Mouse (Mus musculus) adrenal gland, adult 18-20 months (tissue): Measurements from ENCODE around the gene Dtx3. TPM values are rescaled to one million over a fixed set of nuclear protein-coding genes. Genes with fewer than 3 reads are reported as not detected.

ENCODE experiments used
- DNase-seq, 2 experiments: peaks; one replicate each; pipeline ENCODE4 v3.0.0; 2021 to 2022; ENCODE audit warnings: low spot score in 2 of 2
- total RNA-seq, 2 experiments: library from RNA; stranded (reverse); gene quantifications; 1 replicate in 1 of 2; 2 replicates in 1 of 2; pipeline ENCODE4 v1.2.3; 2021

The Dtx3 gene
- total RNA-seq, 2 experiments from 2014 or later: 63.0 to 67.6 TPM

DNA sequence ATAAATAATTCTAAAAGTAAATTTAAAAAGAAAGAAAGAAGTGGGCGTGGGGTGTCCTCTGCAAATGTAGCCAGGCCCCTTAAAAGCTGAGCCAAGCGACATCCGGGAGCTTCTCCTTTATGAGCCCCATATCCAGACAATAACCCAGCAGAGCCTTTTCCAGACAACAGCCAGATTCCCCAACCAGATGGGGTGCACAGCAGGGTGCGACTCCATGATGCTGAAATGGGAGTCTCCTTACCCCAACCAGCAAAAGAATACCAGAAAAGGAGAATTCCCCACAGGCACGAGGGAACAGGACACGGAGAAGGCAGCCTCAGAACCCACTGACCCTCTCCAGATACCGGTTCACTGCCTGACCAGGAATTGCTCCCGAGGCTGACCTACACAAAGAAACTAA, 52.3 kb downstream of the Dtx3 start:
- DNase-seq: no peak

DNA sequence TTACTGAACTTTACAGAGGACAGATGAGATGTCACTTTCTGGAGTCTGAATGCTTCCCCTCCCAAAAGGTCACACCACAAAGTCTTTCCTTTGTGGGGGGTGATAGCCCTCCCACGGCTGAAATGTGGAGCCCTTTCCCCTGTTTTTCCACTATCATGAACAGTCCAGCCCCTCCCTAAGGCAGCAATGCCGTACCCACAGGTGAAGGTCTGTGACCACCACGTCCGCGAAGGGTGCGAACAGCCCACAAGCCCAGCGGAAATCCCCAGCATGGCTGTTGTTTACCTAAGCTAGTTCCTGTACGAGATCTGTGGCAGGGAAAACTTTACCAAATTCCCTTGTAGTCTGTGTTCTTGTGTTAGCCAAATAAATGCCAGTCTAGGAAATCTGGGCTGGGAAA, 54.0 kb downstream of the Dtx3 start:
- DNase-seq: no peak

DNA sequence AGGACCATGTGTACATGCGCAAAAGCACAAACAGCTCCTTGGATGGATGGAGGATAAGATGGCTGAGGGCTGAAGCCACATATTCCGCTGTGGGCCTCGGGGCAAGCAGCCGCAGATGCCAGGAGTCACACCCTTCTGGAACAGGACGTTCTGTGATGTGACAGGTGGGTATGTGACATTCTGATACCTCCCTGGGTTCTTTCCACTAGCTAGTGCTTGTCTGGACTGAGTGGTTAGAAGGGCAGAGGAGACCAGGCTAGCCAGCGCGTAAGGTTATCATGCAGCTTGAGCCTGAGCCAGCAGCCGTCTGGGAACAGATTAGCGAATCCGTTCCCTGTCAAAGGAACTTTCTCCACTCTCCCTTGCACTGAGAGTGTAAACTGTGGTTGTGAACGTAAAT, 54.6 kb downstream of the Dtx3 start:
- DNase-seq: no peak

Other genes starting within 250 kb of the Dtx3 start
- 10 to 100 TPM; 73.0 to 98.7 TPM for gene Ctdsp2, start 217.0 kb downstream of the Dtx3 start, total RNA-seq
- 1 to 10 TPM in 1 of 2 experiments, under 1 TPM in 1; 0.67 to 5.5 TPM for gene Avil, start 195.0 kb downstream of the Dtx3 start, total RNA-seq
- gene Tsfm, start 164.9 kb downstream of the Dtx3 start, total RNA-seq: 10 to 100 TPM; 55.1 to 61.3 TPM
- gene Mettl1, start 154.3 kb downstream of the Dtx3 start, total RNA-seq: 10 to 100 TPM; 16.0 to 18.2 TPM
- under 1 TPM; 0.26 to 0.27 TPM for gene Eef1akmt3, start 154.2 kb downstream of the Dtx3 start, total RNA-seq
- under 1 TPM; 0.42 to 0.56 TPM for gene Cyp27b1, start 147.5 kb downstream of the Dtx3 start, total RNA-seq
- 1 to 10 TPM; 6.3 to 6.8 TPM for gene March9, start 135.5 kb downstream of the Dtx3 start, total RNA-seq
- 100 to 1,000 TPM; 138 to 172 TPM for gene Cdk4, start 132.2 kb downstream of the Dtx3 start, total RNA-seq
- gene Tspan31, start 125.5 kb downstream of the Dtx3 start, total RNA-seq: 100 to 1,000 TPM; 106 to 107 TPM
- gene Agap2, start 120.4 kb downstream of the Dtx3 start, total RNA-seq: 1 to 10 TPM; 3.1 to 3.2 TPM
- 100 to 1,000 TPM; 114 to 147 TPM for gene Os9, start 74.6 kb downstream of the Dtx3 start, total RNA-seq
- 1 to 10 TPM; 7.8 to 8.6 TPM for gene B4galnt1, start 30.5 kb downstream of the Dtx3 start, total RNA-seq
- gene Slc26a10, start 15.1 kb downstream of the Dtx3 start, total RNA-seq: 1 to 10 TPM; 1.1 to 1.8 TPM
- 10 to 100 TPM; 18.8 to 20.3 TPM for gene Arhgef25, start 5.6 kb downstream of the Dtx3 start, total RNA-seq
- 10 to 100 TPM; 41.5 to 44.7 TPM for gene Pip4k2c, start 15.9 kb upstream of the Dtx3 start, total RNA-seq
- gene Kif5a, start 67.6 kb upstream of the Dtx3 start, total RNA-seq: 1 to 10 TPM; 5.4 to 8.0 TPM
- gene Dctn2, start 70.6 kb upstream of the Dtx3 start, total RNA-seq: 100 to 1,000 TPM; 143 to 159 TPM
- gene Mbd6, start 93.3 kb upstream of the Dtx3 start, total RNA-seq: 10 to 100 TPM; 38.9 to 45.4 TPM
- gene Mars, start 116.1 kb upstream of the Dtx3 start, total RNA-seq: 10 to 100 TPM; 80.9 to 98.6 TPM
- 1 to 10 TPM; 1.7 to 2.9 TPM for gene Arhgap9, start 126.2 kb upstream of the Dtx3 start, total RNA-seq
- 1 to 10 TPM; 3.3 to 4.1 TPM for gene Gli1, start 146.2 kb upstream of the Dtx3 start, total RNA-seq
- gene Inhbe, start 158.7 kb upstream of the Dtx3 start, total RNA-seq: not detected
- gene Inhbc, start 174.7 kb upstream of the Dtx3 start, total RNA-seq: not detected
- gene R3hdm2, start 184.6 kb upstream of the Dtx3 start, total RNA-seq: 100 to 1,000 TPM; 104 to 117 TPM